Mouse (Mus musculus): ENCODE data around the gene Rnf6. TPM values are rescaled to one million over a fixed set of nuclear protein-coding genes. Genes with fewer than 3 reads are reported as not detected.
"Not testable (repeated sequence)": the region's sequence is repeated elsewhere in the genome, so short reads cannot be mapped to it uniquely, and the experiment has no call there.

Gene Rnf6
- polyA plus RNA-seq, 1 experiment from 2014 or later, result 25.2 TPM

GRCm38 (mm10) chr5:146190501-146191269, 30.7 kb downstream of the Rnf6 start:
- H3K27me3 ChIP-seq, result no peaks in the 10 kb centered on the region
- 40% methylated on average over 3 of the region's 3 CpGs for WGBS (ENCODE audit: insufficient replicate concordance)
- no peaks in the 10 kb centered on the region for H3K4me1 ChIP-seq (replicated peaks)
- H3K4me3 ChIP-seq (replicated peaks), result no peak overlapping the region
- no peak overlapping the region for H3K27ac ChIP-seq (replicated peaks)
- no peaks in the 10 kb centered on the region for H3K36me3 ChIP-seq (replicated peaks)
- H3K9ac ChIP-seq, result no peak overlapping the region
- no peak for ATAC-seq (ENCODE audit: insufficient read depth)
- H3K4me2 ChIP-seq, result no peak overlapping the region
- no peaks in the 10 kb centered on the region for H3K9me3 ChIP-seq (replicated peaks)

- Histone ChIP-seq H3K4me3 (replicated peaks) (no peak overlapping the region), H3K4me1 (replicated peaks) (no peaks in the 10 kb centered on the region), H3K4me2 (no peak overlapping the region), H3K9ac (no peak overlapping the region), H3K27me3 (no peaks in the 10 kb centered on the region), H3K27ac (replicated peaks) (no peak overlapping the region), H3K36me3 (replicated peaks) (no peaks in the 10 kb centered on the region), H3K9me3 (replicated peaks) (no peaks in the 10 kb centered on the region)
- no peak for ATAC-seq (ENCODE audit: insufficient read depth)
- 38% methylated on average over 4 of the region's 4 CpGs for WGBS (ENCODE audit: insufficient replicate concordance)
These were observed 31.3 kb downstream of the Rnf6 start for GRCm38 (mm10) chr5:146190093-146190492.

- Histone ChIP-seq H3K4me3 (replicated peaks) (no peak overlapping the region), H3K27me3 (no peaks in the 10 kb centered on the region), H3K4me2 (no peak overlapping the region), H3K4me1 (replicated peaks) (no peaks in the 10 kb centered on the region), H3K9ac (no peak overlapping the region), H3K9me3 (replicated peaks) (no peaks in the 10 kb centered on the region), H3K27ac (replicated peaks) (no peak overlapping the region), H3K36me3 (replicated peaks) (no peaks in the 10 kb centered on the region)
- 68% methylated on average over 7 of the region's 7 CpGs for WGBS (ENCODE audit: insufficient replicate concordance)
- ATAC-seq (ENCODE audit: insufficient read depth), result no peak
These were observed 32.6 kb downstream of the Rnf6 start for GRCm38 (mm10) chr5:146188712-146189111.

- no peak overlapping the region for H3K27ac ChIP-seq (replicated peaks)
- no peak overlapping the region for H3K9ac ChIP-seq
- whole genome bisulfite sequencing (ENCODE audit: insufficient replicate concordance), result 80% methylated on average over 1 of the region's 1 CpGs
- no peak overlapping the region for H3K4me3 ChIP-seq (replicated peaks)
- no peaks in the 10 kb centered on the region for H3K9me3 ChIP-seq (replicated peaks)
- no peaks in the 10 kb centered on the region for H3K4me1 ChIP-seq (replicated peaks)
- H3K4me2 ChIP-seq, result no peak overlapping the region
- no peak for ATAC-seq (ENCODE audit: insufficient read depth)
- no peaks in the 10 kb centered on the region for H3K27me3 ChIP-seq
- H3K36me3 ChIP-seq (replicated peaks), result no peaks in the 10 kb centered on the region
These were observed 33.2 kb downstream of the Rnf6 start for GRCm38 (mm10) chr5:146188144-146188543.

GRCm38 (mm10) chr5:146187441-146187840, 33.9 kb downstream of the Rnf6 start:
- 16% methylated on average over 5 of the region's 5 CpGs for WGBS (ENCODE audit: insufficient replicate concordance)
- not testable (repeated sequence) for H3K9me3 ChIP-seq (replicated peaks); H3K27ac ChIP-seq (replicated peaks); H3K27me3 ChIP-seq; H3K4me2 ChIP-seq; ATAC-seq (ENCODE audit: insufficient read depth); H3K4me3 ChIP-seq (replicated peaks); H3K4me1 ChIP-seq (replicated peaks); H3K9ac ChIP-seq; H3K36me3 ChIP-seq (replicated peaks)

- H3K9ac ChIP-seq; H3K4me2 ChIP-seq; H3K27me3 ChIP-seq; H3K27ac ChIP-seq (replicated peaks); ATAC-seq (ENCODE audit: insufficient read depth); H3K9me3 ChIP-seq (replicated peaks); H3K4me1 ChIP-seq (replicated peaks); H3K4me3 ChIP-seq (replicated peaks); H3K36me3 ChIP-seq (replicated peaks): not testable (repeated sequence)
- WGBS (ENCODE audit: insufficient replicate concordance), result 56% methylated on average over 4 of the region's 4 CpGs
These were observed 36.2 kb downstream of the Rnf6 start, which contains the start of gene 1700001J03Rik for GRCm38 (mm10) chr5:146185204-146185603. Gene 1700001J03Rik (minus strand): TSS chr5:146185304.

GRCm38 (mm10) chr5:146172744-146173143, 48.6 kb downstream of the Rnf6 start:
- not testable (repeated sequence) for H3K4me1 ChIP-seq (replicated peaks); H3K27me3 ChIP-seq; H3K4me3 ChIP-seq (replicated peaks); H3K4me2 ChIP-seq; H3K27ac ChIP-seq (replicated peaks); ATAC-seq (ENCODE audit: insufficient read depth); H3K9ac ChIP-seq; H3K9me3 ChIP-seq (replicated peaks); H3K36me3 ChIP-seq (replicated peaks)
- 34% methylated on average over 4 of the region's 4 CpGs for WGBS (ENCODE audit: insufficient replicate concordance)

GRCm38 (mm10) chr5:146170621-146171020, 50.7 kb downstream of the Rnf6 start, which contains the start of gene Gm6309:
Gene Gm6309 (minus strand): TSS chr5:146170721.
- 43% methylated on average over 2 of the region's 2 CpGs for WGBS (ENCODE audit: insufficient replicate concordance)
- not testable (repeated sequence) for H3K4me2 ChIP-seq

GRCm38 (mm10) chr5:146160439-146160838, 60.9 kb downstream of the Rnf6 start, which contains the start of gene Gm5565:
Gene Gm5565 (minus strand): TSS chr5:146160539.
- not testable (repeated sequence) for H3K4me3 ChIP-seq (replicated peaks); H3K4me2 ChIP-seq; H3K27me3 ChIP-seq; H3K4me1 ChIP-seq (replicated peaks); H3K9ac ChIP-seq; H3K27ac ChIP-seq (replicated peaks); H3K36me3 ChIP-seq (replicated peaks); ATAC-seq (ENCODE audit: insufficient read depth); H3K9me3 ChIP-seq (replicated peaks)
- 75% methylated on average over 3 of the region's 3 CpGs for WGBS (ENCODE audit: insufficient replicate concordance)

More at GRCm38 (mm10) chr5:146170621-146171020, 50.7 kb downstream of the Rnf6 start, which contains the start of gene Gm6309:
- H3K4me3 ChIP-seq (replicated peaks); H3K9me3 ChIP-seq (replicated peaks); H3K27ac ChIP-seq (replicated peaks); H3K27me3 ChIP-seq; H3K9ac ChIP-seq; H3K4me1 ChIP-seq (replicated peaks); ATAC-seq (ENCODE audit: insufficient read depth); H3K36me3 ChIP-seq (replicated peaks): not testable (repeated sequence)

Other genes starting within 250 kb of the Rnf6 start
- gene Cyp3a25, start 211.9 kb downstream of the Rnf6 start, polyA plus RNA-seq (2015; fragmentation: Nextera tagmentation; extraction: Ambion mirVana), result 0.23 and 0.59 TPM in 2 replicates
- 0.13 TPM in 1 of 2 replicates, not detected in the other for gene Cyp3a59, start 142.3 kb downstream of the Rnf6 start, polyA plus RNA-seq (2015; fragmentation: Nextera tagmentation; extraction: Ambion mirVana)
- gene Gm5565, start 61.0 kb downstream of the Rnf6 start, polyA plus RNA-seq (2015; fragmentation: Nextera tagmentation; extraction: Ambion mirVana), result not detected in 2 replicates
- gene Gm6309, start 50.8 kb downstream of the Rnf6 start, polyA plus RNA-seq (2015; fragmentation: Nextera tagmentation; extraction: Ambion mirVana), result not detected in 2 replicates
- not detected in 2 replicates for gene 1700001J03Rik, start 36.3 kb downstream of the Rnf6 start, polyA plus RNA-seq (2015; fragmentation: Nextera tagmentation; extraction: Ambion mirVana)
- gene Cdk8, start 9.7 kb upstream of the Rnf6 start, polyA plus RNA-seq (2015; fragmentation: Nextera tagmentation; extraction: Ambion mirVana), result 19.0 and 21.9 TPM in 2 replicates
- 0.05 TPM in 2 replicates for gene Wasf3, start 163.4 kb upstream of the Rnf6 start, polyA plus RNA-seq (2015; fragmentation: Nextera tagmentation; extraction: Ambion mirVana)

Data from liver, embryonic 15.5 days (tissue).